Mouse (Mus musculus) layer of hippocampus, adult 9-10 months (tissue): ENCODE measurements around the gene Nup133.

Source experiments
- DNase-seq: peaks from one replicate; pipeline ENCODE4 v3.0.0; 2022; ENCODE audit warnings: low spot score

The Nup133 gene

GRCm38 (mm10) chr8:123887163-123887562 lies 61.9 kb downstream of the Nup133 start:
- DNase-seq = no peak

- DNase-seq = peak; percentile 51
These were observed 64.1 kb downstream of the Nup133 start for GRCm38 (mm10) chr8:123884721-123885565.

- DNase-seq = no peak
These were observed 66.0 kb downstream of the Nup133 start for GRCm38 (mm10) chr8:123883094-123883493.

- DNase-seq = no peak
These were observed 66.7 kb downstream of the Nup133 start for GRCm38 (mm10) chr8:123882412-123882811.

- DNase-seq = no peak
These were observed 68.2 kb downstream of the Nup133 start for GRCm38 (mm10) chr8:123880821-123881350.

GRCm38 (mm10) chr8:123880271-123880670 lies 68.8 kb downstream of the Nup133 start:
- no peak for DNase-seq

GRCm38 (mm10) chr8:123877865-123878264 lies 71.2 kb downstream of the Nup133 start:
- DNase-seq = no peak

- no peak for DNase-seq
These were observed 74.7 kb downstream of the Nup133 start for GRCm38 (mm10) chr8:123874324-123874723.

GRCm38 (mm10) chr8:123873364-123873763 lies 75.7 kb downstream of the Nup133 start:
- DNase-seq = no peak

- no peak for DNase-seq
These were observed 77.0 kb downstream of the Nup133 start for GRCm38 (mm10) chr8:123872048-123872447.

- no peak for DNase-seq
These were observed 82.1 kb downstream of the Nup133 start for GRCm38 (mm10) chr8:123866971-123867370.

- DNase-seq = no peak
These were observed 83.3 kb downstream of the Nup133 start for GRCm38 (mm10) chr8:123865786-123866185.

- no peak for DNase-seq
These were observed 88.7 kb downstream of the Nup133 start for GRCm38 (mm10) chr8:123860386-123860785.

GRCm38 (mm10) chr8:123859648-123860259 lies 89.3 kb downstream of the Nup133 start, which contains the start of gene Ccsap:
TSS of gene Ccsap (minus strand) at chr8:123860209.
- DNase-seq = no peak

GRCm38 (mm10) chr8:123858941-123859647 lies 90.0 kb downstream of the Nup133 start:
- peak; percentile 66 for DNase-seq

GRCm38 (mm10) chr8:123858574-123858940 lies 90.5 kb downstream of the Nup133 start:
- DNase-seq = no peak

- no peak for DNase-seq
These were observed 91.7 kb downstream of the Nup133 start for GRCm38 (mm10) chr8:123857361-123857760.

GRCm38 (mm10) chr8:123854733-123855475 lies 94.2 kb downstream of the Nup133 start:
- no peak for DNase-seq

- no peak for DNase-seq
These were observed 94.8 kb downstream of the Nup133 start for GRCm38 (mm10) chr8:123854252-123854651.

- DNase-seq = no peak
These were observed 97.5 kb downstream of the Nup133 start for GRCm38 (mm10) chr8:123851590-123851989.

GRCm38 (mm10) chr8:123849352-123849751 lies 99.7 kb downstream of the Nup133 start:
- DNase-seq = no peak

GRCm38 (mm10) chr8:123847546-123847945 lies 101.5 kb downstream of the Nup133 start:
- no peak for DNase-seq
